Mouse (Mus musculus) neural tube, embryonic 13.5 days (tissue): ENCODE measurements at regions not wholly inside any gene's neighbourhood (a gene's known extent, or its start where the extent isn't known, plus 50 kb on each side); places are given as distances from the start of the nearest gene placed in this dataset.
A peak's percentile ranks its signal among the peaks of the same experiment; 100 is the strongest.

ENCODE experiments used
- ATAC-seq: fragments of 200-750 bp; cut with Nextera tagmentation; 2 replicates; pipeline ENCODE4 v1.8.0; 2017; ENCODE audit warnings: low read depth, mild to moderate bottlenecking, moderate TSS enrichment, moderate library complexity
- H3K27ac ChIP-seq: fragments of 300-500 bp; sonication (generic); replicated peaks from 2 replicates; pipeline ENCODE4 v1.5.1; 2015; ENCODE audit warnings: moderate library complexity, mild to moderate bottlenecking, inconsistent platforms
- H3K27me3 ChIP-seq: fragments of 300-500 bp; sonication (generic); 2 replicates; pipeline ENCODE4 v1.6.1; 2015; ENCODE audit warnings: mild to moderate bottlenecking, inconsistent platforms
- H3K36me3 ChIP-seq: fragments of 300-500 bp; sonication (generic); 2 replicates; pipeline ENCODE4 v1.6.1; 2015; ENCODE audit warnings: mild to moderate bottlenecking, inconsistent platforms
- H3K4me1 ChIP-seq: fragments of 300-500 bp; sonication (generic); replicated peaks from 2 replicates; pipeline ENCODE4 v1.6.1; 2015; ENCODE audit warnings: inconsistent platforms
- H3K4me2 ChIP-seq: fragments of 300-500 bp; sonication (generic); 2 replicates; pipeline ENCODE4 v1.6.1; 2015; ENCODE audit warnings: inconsistent platforms, mild to moderate bottlenecking, moderate library complexity
- H3K4me3 ChIP-seq: fragments of 300-500 bp; sonication (generic); 2 replicates; pipeline ENCODE4 v1.5.1; 2015; ENCODE audit warnings: mild to moderate bottlenecking, inconsistent platforms
- H3K9ac ChIP-seq: fragments of 300-500 bp; sonication (generic); 2 replicates; pipeline ENCODE4 v1.6.1; 2015; ENCODE audit warnings: moderate library complexity, mild to moderate bottlenecking, inconsistent platforms
- H3K9me3 ChIP-seq: fragments of 300-500 bp; sonication (generic); 2 replicates; pipeline ENCODE4 v1.6.1; 2016; ENCODE audit warnings: inconsistent platforms
- WGBS: fragments of 180-500 bp; shearing (Covaris S2); methylation state at CpG from one replicate; pipeline ENCODE4 v1.1.7; 2015; 5-methylcytosine and 5-hydroxymethylcytosine counted together

DNA sequence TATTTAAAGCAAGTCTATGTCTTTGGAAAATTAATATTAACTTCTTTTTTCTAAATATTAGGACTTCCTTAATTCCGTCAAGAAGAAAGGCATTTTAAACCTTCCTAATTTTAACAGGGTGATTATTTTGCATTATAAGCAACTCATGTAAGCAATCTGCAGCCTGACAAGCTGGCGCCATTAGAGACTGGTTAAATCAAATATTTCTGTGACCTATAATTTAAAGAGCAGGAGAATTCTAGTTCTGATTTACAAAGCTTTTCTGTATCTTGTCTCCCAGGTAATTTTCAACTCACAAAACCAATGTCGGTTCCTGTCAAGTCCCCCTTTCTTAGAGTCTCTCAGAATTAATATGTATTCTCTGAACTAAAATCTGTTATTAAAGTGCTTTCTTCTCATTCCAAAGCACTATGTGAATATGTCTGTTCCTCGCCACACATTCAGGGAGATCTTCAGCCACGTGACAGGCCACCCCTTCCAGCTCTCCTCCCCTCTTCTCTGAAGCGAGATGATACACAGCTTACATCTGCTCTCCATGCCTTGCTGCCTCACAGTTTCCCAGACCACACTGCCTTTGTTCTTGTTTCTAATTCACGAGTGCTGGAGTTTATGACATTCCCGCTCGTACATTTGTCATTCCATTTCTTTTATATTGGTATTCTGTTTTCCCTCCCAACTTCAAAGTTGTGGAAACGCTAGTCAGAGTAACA is 244.0 kb upstream of the Zic1 start:
- WGBS = 45% methylated on average over 10 of the region's 10 CpGs
- Histone ChIP-seq H3K4me2 (peak overlapping the region; percentile 25), H3K27me3 (no peaks in the 10 kb centered on the region), H3K36me3 (no peaks in the 10 kb centered on the region), H3K4me1 (no peaks in the 10 kb centered on the region; the same call in 1 of the 2 replicates), H3K27ac (no peak overlapping the region), H3K9me3 (no peaks in the 10 kb centered on the region), H3K4me3 (no peak overlapping the region), H3K9ac (no peak overlapping the region)
- ATAC-seq = no peak

GRCm38 (mm10) chr9:91601740-91602139 is 236.1 kb upstream of the Zic1 start:
- 70% methylated on average over 6 of the region's 6 CpGs for WGBS
- H3K36me3 ChIP-seq = no peaks in the 10 kb centered on the region
- no peak overlapping the region for H3K4me3 ChIP-seq
- no peaks in the 10 kb centered on the region for H3K27me3 ChIP-seq
- no peak overlapping the region for H3K9ac ChIP-seq
- no peak for ATAC-seq
- no peak overlapping the region for H3K27ac ChIP-seq
- no peaks in the 10 kb centered on the region for H3K9me3 ChIP-seq
- H3K4me1 ChIP-seq = no peaks in the 10 kb centered on the region
- no peak overlapping the region for H3K4me2 ChIP-seq

GRCm38 (mm10) chr9:91591915-91592314 is 226.3 kb upstream of the Zic1 start:
- no peak for ATAC-seq
- Histone ChIP-seq H3K9me3 (no peaks in the 10 kb centered on the region), H3K27ac (no peak overlapping the region), H3K9ac (no peak overlapping the region), H3K36me3 (no peaks in the 10 kb centered on the region), H3K4me2 (no peak overlapping the region), H3K27me3 (no peaks in the 10 kb centered on the region), H3K4me3 (no peak overlapping the region), H3K4me1 (0 out of 2 replicates have a peak, but pooled peaks cover 7% of the 10 kb centered on the region)
- 38% methylated on average over 4 of the region's 4 CpGs for WGBS

DNA sequence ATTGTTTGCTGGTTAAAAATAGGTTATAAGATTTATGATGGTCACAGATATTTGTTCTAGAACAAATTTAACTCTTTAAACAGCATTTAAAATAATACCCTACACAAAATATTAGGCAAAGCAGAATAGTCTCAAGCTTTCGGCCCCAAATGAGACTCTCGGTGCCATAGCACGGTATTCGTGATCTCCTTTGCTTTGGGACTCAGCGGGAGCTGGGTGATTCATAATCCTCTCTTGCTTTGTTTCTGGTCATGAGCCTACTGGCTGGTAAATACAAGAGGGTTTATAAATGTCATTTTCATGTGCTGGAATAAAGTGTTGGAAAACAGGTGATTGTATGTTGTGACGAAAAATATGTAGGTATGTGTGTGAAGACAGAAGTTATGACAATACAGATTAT is 223.1 kb upstream of the Zic1 start:
- no peak overlapping the region for H3K4me2 ChIP-seq
- H3K27me3 ChIP-seq = no peaks in the 10 kb centered on the region
- 77% methylated on average over 6 of the region's 6 CpGs for WGBS
- no peaks in the 10 kb centered on the region for H3K36me3 ChIP-seq
- ATAC-seq = no peak
- no peak overlapping the region for H3K9ac ChIP-seq
- no peaks in the 10 kb centered on the region for H3K9me3 ChIP-seq
- 0 out of 2 replicates have a peak, but pooled peaks cover 7% of the 10 kb centered on the region for H3K4me1 ChIP-seq
- H3K27ac ChIP-seq = no peak overlapping the region
- no peak overlapping the region for H3K4me3 ChIP-seq

GRCm38 (mm10) chr9:91587861-91588260 is 222.3 kb upstream of the Zic1 start:
- Histone ChIP-seq H3K4me3 (no peak overlapping the region), H3K9me3 (no peaks in the 10 kb centered on the region), H3K4me1 (0 out of 2 replicates have a peak, but pooled peaks cover 7% of the 10 kb centered on the region), H3K9ac (no peak overlapping the region), H3K36me3 (no peaks in the 10 kb centered on the region), H3K27ac (no peak overlapping the region), H3K4me2 (no peak overlapping the region), H3K27me3 (no peaks in the 10 kb centered on the region)
- ATAC-seq = no peak
- WGBS = 48% methylated on average over 5 of the region's 5 CpGs

GRCm38 (mm10) chr9:91587271-91587670 is 221.7 kb upstream of the Zic1 start:
- no peak overlapping the region for H3K9ac ChIP-seq
- H3K9me3 ChIP-seq = no peaks in the 10 kb centered on the region
- no peak overlapping the region for H3K4me3 ChIP-seq
- no peaks in the 10 kb centered on the region for H3K36me3 ChIP-seq
- H3K27ac ChIP-seq = no peak overlapping the region
- 0 out of 2 replicates have a peak, but pooled peaks have one; percentile 43 for ATAC-seq
- H3K4me1 ChIP-seq = 0 out of 2 replicates have a peak, but pooled peaks cover 7% of the 10 kb centered on the region
- WGBS = 80% methylated on average over 7 of the region's 7 CpGs
- no peaks in the 10 kb centered on the region for H3K27me3 ChIP-seq
- H3K4me2 ChIP-seq = no peak overlapping the region

DNA sequence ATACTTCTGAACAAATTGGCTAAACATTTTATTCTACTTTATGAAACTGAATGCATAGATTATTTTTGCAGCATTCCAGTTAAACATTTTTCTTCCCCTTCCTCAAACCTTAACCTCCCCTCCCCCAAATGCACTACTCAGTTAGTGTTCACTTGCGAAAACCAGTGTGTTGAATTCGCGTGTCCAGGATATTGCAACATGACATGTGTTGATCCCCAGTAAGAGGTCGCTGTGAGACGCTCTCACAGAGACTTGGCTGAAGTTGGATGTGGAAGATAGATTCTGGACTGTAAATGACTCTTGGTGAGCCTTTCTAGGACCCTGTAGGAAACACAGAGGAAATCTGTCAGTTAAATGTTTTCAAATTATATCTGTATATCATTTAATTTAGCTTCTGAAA is 221.0 kb upstream of the Zic1 start:
- 84% methylated on average over 5 of the region's 5 CpGs for WGBS
- ATAC-seq = no peak
- H3K9me3 ChIP-seq = no peaks in the 10 kb centered on the region

DNA sequence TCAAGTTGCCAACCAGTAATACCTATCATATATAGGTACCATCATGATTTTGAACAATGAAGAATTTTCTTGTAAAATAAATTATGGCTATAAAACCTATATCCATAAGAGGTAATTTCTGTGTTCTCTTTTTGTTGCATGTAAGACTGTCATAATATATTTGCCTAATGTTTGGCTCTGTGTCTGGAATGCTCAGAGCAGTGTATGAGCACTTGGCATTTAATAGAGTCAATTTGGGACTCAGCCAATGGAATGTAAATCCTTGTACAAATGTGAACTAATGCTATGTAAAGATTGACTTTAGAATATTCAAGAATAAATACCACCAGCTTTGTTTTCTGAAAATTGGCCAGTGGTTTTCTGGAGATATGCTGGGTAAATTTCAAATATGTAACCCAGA is 208.5 kb upstream of the Zic1 start:
- ATAC-seq = no peak
- no peak overlapping the region for H3K9ac ChIP-seq
- no peak overlapping the region for H3K4me3 ChIP-seq

More for the DNA sequence above, 221.0 kb upstream of the Zic1 start:
- Histone ChIP-seq H3K4me3 (no peak overlapping the region), H3K9ac (no peak overlapping the region), H3K4me2 (no peak overlapping the region), H3K36me3 (no peaks in the 10 kb centered on the region), H3K4me1 (0 out of 2 replicates have a peak, but pooled peaks cover 7% of the 10 kb centered on the region), H3K27ac (no peak overlapping the region), H3K27me3 (no peaks in the 10 kb centered on the region)

GRCm38 (mm10) chr9:91566006-91566641 is 200.5 kb upstream of the Zic1 start:
- Histone ChIP-seq H3K36me3 (no peaks in the 10 kb centered on the region), H3K27me3 (no peaks in the 10 kb centered on the region), H3K9ac (no peak overlapping the region), H3K4me2 (no peak overlapping the region), H3K27ac (no peak overlapping the region), H3K9me3 (no peaks in the 10 kb centered on the region), H3K4me3 (no peak overlapping the region), H3K4me1 (no peaks in the 10 kb centered on the region)
- ATAC-seq = no peak
- 74% methylated on average over 5 of the region's 5 CpGs for WGBS

More for the DNA sequence above, 208.5 kb upstream of the Zic1 start:
- H3K4me2 ChIP-seq = no peak overlapping the region
- H3K27me3 ChIP-seq = no peaks in the 10 kb centered on the region
- no peak overlapping the region for H3K27ac ChIP-seq
- H3K4me1 ChIP-seq = no peaks in the 10 kb centered on the region
- no peaks in the 10 kb centered on the region for H3K9me3 ChIP-seq
- H3K36me3 ChIP-seq = no peaks in the 10 kb centered on the region

DNA sequence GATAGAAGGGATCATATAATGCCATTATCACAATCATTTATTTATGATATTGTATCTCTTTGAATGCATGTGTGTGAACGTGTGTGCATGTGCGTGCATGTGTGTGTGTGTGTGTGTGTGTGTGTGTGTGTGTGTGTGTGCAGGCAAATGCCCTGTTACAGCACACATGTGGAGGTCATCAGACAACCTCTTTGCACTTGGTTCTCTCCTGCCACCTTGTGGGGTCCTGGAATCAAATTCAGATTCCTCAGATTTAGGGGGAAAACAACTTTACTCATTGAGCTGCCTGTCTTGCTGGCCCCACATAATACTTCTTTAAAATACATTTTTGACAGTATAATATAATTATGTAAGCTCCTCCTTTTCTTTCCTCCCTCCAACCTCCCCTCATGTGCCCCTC is 195.7 kb upstream of the Zic1 start:
- H3K36me3 ChIP-seq = no peaks in the 10 kb centered on the region
- 66% methylated on average over 2 of the region's 2 CpGs for WGBS
- H3K27me3 ChIP-seq = no peaks in the 10 kb centered on the region
- no peak overlapping the region for H3K4me3 ChIP-seq
- peaks cover 4% of the 10 kb centered on the region for H3K4me1 ChIP-seq
- no peak for ATAC-seq
- H3K9ac ChIP-seq = no peak overlapping the region
- H3K4me2 ChIP-seq = no peak overlapping the region
- no peaks in the 10 kb centered on the region for H3K9me3 ChIP-seq
- H3K27ac ChIP-seq = no peak overlapping the region

- 55% methylated on average over 6 of the region's 6 CpGs for WGBS
- no peak for ATAC-seq
These were observed 194.2 kb upstream of the Zic1 start for GRCm38 (mm10) chr9:91559794-91560193.

DNA sequence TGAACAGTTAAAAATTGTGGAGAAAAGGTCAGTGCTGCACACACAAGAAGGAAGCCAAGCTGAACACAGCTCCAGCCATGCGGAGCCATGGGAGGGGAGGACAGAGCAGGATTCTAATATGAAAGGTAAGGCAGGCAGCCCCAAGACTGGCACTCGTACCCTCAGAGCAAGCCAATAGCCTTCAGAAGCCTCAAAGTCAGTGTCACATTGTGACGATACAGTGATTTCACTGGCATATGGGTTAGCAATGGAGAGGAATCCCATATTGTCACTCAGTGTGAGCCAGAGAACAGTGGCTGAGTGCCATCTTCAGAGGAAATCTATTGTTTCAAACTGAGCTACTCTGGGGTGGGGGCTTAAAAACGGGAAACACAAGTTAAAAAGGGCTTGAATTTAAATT is 181.4 kb upstream of the Zic1 start:
- Histone ChIP-seq H3K27me3 (no peaks in the 10 kb centered on the region), H3K9me3 (no peaks in the 10 kb centered on the region), H3K27ac (no peak overlapping the region), H3K36me3 (no peaks in the 10 kb centered on the region), H3K4me1 (no peaks in the 10 kb centered on the region), H3K4me2 (no peak overlapping the region), H3K4me3 (no peak overlapping the region), H3K9ac (no peak overlapping the region)
- 74% methylated on average over 4 of the region's 4 CpGs for WGBS
- ATAC-seq = no peak

More at GRCm38 (mm10) chr9:91559794-91560193, 194.2 kb upstream of the Zic1 start:
- Histone ChIP-seq H3K9me3 (no peaks in the 10 kb centered on the region), H3K27me3 (no peaks in the 10 kb centered on the region), H3K27ac (no peak overlapping the region), H3K4me1 (peaks cover 4% of the 10 kb centered on the region), H3K9ac (no peak overlapping the region), H3K4me2 (no peak overlapping the region), H3K4me3 (no peak overlapping the region), H3K36me3 (no peaks in the 10 kb centered on the region)
